Mouse (Mus musculus): ENCODE measurements around the gene Hoxd9.

Hoxd9 gene

GRCm38 (mm10) chr2:74695383-74695782 lies 2.1 kb upstream of the Hoxd9 start:
- in situ Hi-C loops (cut with MseI, MboI), result loop anchor here in 1 of 2 experiments (10.0 kb wide), 1 partner anchor 609 kb away; no protein-coding TSS in a partner anchor

GRCm38 (mm10) chr2:74695813-74696430 lies 1.6 kb upstream of the Hoxd9 start:
- in situ Hi-C loops (cut with MseI, MboI), result loop anchor here in 1 of 2 experiments (10.0 kb wide), 1 partner anchor 609 kb away; no protein-coding TSS in a partner anchor

- in situ Hi-C loops (cut with MseI, MboI), result loop anchor here in 1 of 2 experiments (10.0 kb wide), 1 partner anchor 608 kb away; no protein-coding TSS in a partner anchor
Observed at GRCm38 (mm10) chr2:74696442-74697335, 838 bp upstream of the Hoxd9 start.

- in situ Hi-C loops (cut with MseI, MboI), result loop anchor here in 1 of 2 experiments (10.0 kb wide), 1 partner anchor 606 kb away; no protein-coding TSS in a partner anchor
Observed at GRCm38 (mm10) chr2:74698201-74699052, 900 bp downstream of the Hoxd9 start.

GRCm38 (mm10) chr2:74699053-74699430 lies 1.5 kb downstream of the Hoxd9 start:
- in situ Hi-C loops (cut with MseI, MboI), result loop anchor here in 1 of 2 experiments (10.0 kb wide), 1 partner anchor 606 kb away; no protein-coding TSS in a partner anchor

GRCm38 (mm10) chr2:74699664-74700545 lies 2.4 kb downstream of the Hoxd9 start:
- in situ Hi-C loops (cut with MseI, MboI), result loop anchor here (10.0 to 25.0 kb wide), 4 partner anchors 455 to 887 kb away; no protein-coding TSS in a partner anchor

GRCm38 (mm10) chr2:74700546-74701112 lies 3.1 kb downstream of the Hoxd9 start:
- in situ Hi-C loops (cut with MseI, MboI), result loop anchor here (10.0 to 25.0 kb wide), 3 partner anchors 454 to 887 kb away; no protein-coding TSS in a partner anchor

- in situ Hi-C loops (cut with MseI, MboI), result loop anchor here (10.0 to 25.0 kb wide), 3 partner anchors 453 to 885 kb away; no protein-coding TSS in a partner anchor
Observed at GRCm38 (mm10) chr2:74701949-74702819, 4.7 kb downstream of the Hoxd9 start.

- in situ Hi-C loops (cut with MseI, MboI), result loop anchor here (10.0 to 25.0 kb wide), 3 partner anchors 452 to 884 kb away; no protein-coding TSS in a partner anchor
Observed at GRCm38 (mm10) chr2:74702820-74703219, 5.3 kb downstream of the Hoxd9 start.

GRCm38 (mm10) chr2:74703317-74703716 lies 5.8 kb downstream of the Hoxd9 start:
- in situ Hi-C loops (cut with MseI, MboI), result loop anchor here (10.0 to 25.0 kb wide), 3 partner anchors 451 to 884 kb away; no protein-coding TSS in a partner anchor

GRCm38 (mm10) chr2:74703720-74704392 lies 6.3 kb downstream of the Hoxd9 start:
- in situ Hi-C loops (cut with MseI, MboI), result loop anchor here (10.0 to 25.0 kb wide), 3 partner anchors 451 to 883 kb away; no protein-coding TSS in a partner anchor

GRCm38 (mm10) chr2:74704393-74704998 lies 7.0 kb downstream of the Hoxd9 start, which contains the start of gene Hoxd8:
Gene Hoxd8, plus strand, starts transcription at chr2:74704615.
- in situ Hi-C loops (cut with MseI, MboI), result loop anchor here (10.0 to 25.0 kb wide), 3 partner anchors 450 to 883 kb away; no protein-coding TSS in a partner anchor

- in situ Hi-C loops (cut with MseI, MboI), result loop anchor here (10.0 to 25.0 kb wide), 3 partner anchors 450 to 882 kb away; no protein-coding TSS in a partner anchor
Observed at GRCm38 (mm10) chr2:74704999-74705466, 7.5 kb downstream of the Hoxd9 start.

GRCm38 (mm10) chr2:74705467-74706089 lies 8.1 kb downstream of the Hoxd9 start:
- in situ Hi-C loops (cut with MseI, MboI), result loop anchor here (10.0 to 25.0 kb wide), 3 partner anchors 449 to 882 kb away; no protein-coding TSS in a partner anchor

GRCm38 (mm10) chr2:74706393-74706960 lies 8.9 kb downstream of the Hoxd9 start:
- in situ Hi-C loops (cut with MseI, MboI), result loop anchor here (10.0 to 25.0 kb wide), 3 partner anchors 448 to 881 kb away; no protein-coding TSS in a partner anchor

GRCm38 (mm10) chr2:74707599-74707998 lies 10.1 kb downstream of the Hoxd9 start:
- in situ Hi-C loops (cut with MseI, MboI), result loop anchor here (10.0 to 25.0 kb wide), 3 partner anchors 447 to 880 kb away; no protein-coding TSS in a partner anchor
